Mouse (Mus musculus): Measurements from ENCODE around the gene Fam196a.

Gene Fam196a

DNA sequence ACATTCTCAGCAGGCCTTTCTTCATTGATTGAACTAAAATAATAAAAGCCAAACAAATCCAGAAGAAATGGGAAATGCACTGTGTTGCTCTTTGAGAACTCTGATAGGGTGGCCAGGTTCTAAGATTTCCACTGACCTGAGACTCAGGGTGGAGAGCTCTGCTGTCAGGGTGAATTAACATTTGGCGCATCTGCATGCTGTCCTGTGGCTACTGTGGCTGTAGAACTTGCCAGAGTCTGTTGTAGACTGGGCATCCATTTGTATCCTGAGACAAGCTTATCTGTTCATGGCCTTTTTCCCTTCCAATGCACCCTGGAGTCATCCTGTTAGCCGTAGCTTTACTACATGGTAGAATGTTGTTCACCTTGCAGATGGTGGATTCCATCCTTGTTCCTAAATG is 98.2 kb downstream of the Fam196a start:
- DNase-seq (ENCODE audit: low spot score in 2 of 2) = no peak

All from spleen, postnatal 10 days (tissue).